Mouse (Mus musculus) E14TG2a.4 (cell line): ENCODE measurements at regions not wholly inside any gene's neighbourhood (a gene's known extent, or its start where the extent isn't known, plus 50 kb on each side); places are given as distances from the start of the nearest gene placed in this dataset.
"Not testable (repeated sequence)": the region's sequence is repeated elsewhere in the genome, so short reads cannot be mapped to it uniquely, and the experiment has no call there.

ENCODE experiments used
- H3K27me3 ChIP-seq: 2 replicates; pipeline ENCODE4 v1.6.1; 2014; ENCODE audit warnings: low read length, control low read depth; ENCODE audit not compliant: insufficient read depth
- H3K36me3 ChIP-seq: 2 replicates; pipeline ENCODE4 v1.6.1; 2014; ENCODE audit warnings: low read length, control low read depth; ENCODE audit not compliant: insufficient read depth
- H3K4me1 ChIP-seq: replicated peaks from 2 replicates; pipeline ENCODE4 v1.6.1; 2014; ENCODE audit warnings: low read depth, low read length, control low read depth
- H3K4me3 ChIP-seq: replicated peaks from 2 replicates; pipeline ENCODE4 v1.5.1; 2014; ENCODE audit warnings: mild to moderate bottlenecking, low read length
- H3K9me3 ChIP-seq: 2 replicates; pipeline ENCODE4 v1.6.1; 2014; ENCODE audit warnings: low read length, control low read depth
- CTCF ChIP-seq: conservative IDR thresholded peaks from 2 replicates; pipeline ENCODE4 v1.5.1; 2014; ENCODE audit warnings: low read length
- NANOG ChIP-seq: IDR thresholded peaks from 2 replicates; pipeline ENCODE4 v1.6.1; 2014; ENCODE audit warnings: borderline replicate concordance, low read length, mixed read lengths
- POU5F1 ChIP-seq: IDR thresholded peaks from 2 replicates; pipeline ENCODE4 v1.6.1; 2014; ENCODE audit warnings: low read length, borderline replicate concordance

GRCm38 (mm10) chr14:36283825-36284414 is 189.2 kb downstream of the 4930474N05Rik start:
- Histone ChIP-seq H3K36me3 (no peaks in the 10 kb centered on the region), H3K4me3 (no peak overlapping the region), H3K27me3 (no peaks in the 10 kb centered on the region), H3K4me1 (no peaks in the 10 kb centered on the region), H3K9me3 (no peaks in the 10 kb centered on the region)
- no peak for TF ChIP-seq POU5F1
- no peak for TF ChIP-seq NANOG
- no peak for TF ChIP-seq CTCF

GRCm38 (mm10) chr14:36288697-36289286 is 194.1 kb downstream of the 4930474N05Rik start:
- no peaks in the 10 kb centered on the region for H3K27me3 ChIP-seq
- TF ChIP-seq POU5F1: no peak
- TF ChIP-seq NANOG: no peak
- no peak for TF ChIP-seq CTCF
- no peak overlapping the region for H3K4me3 ChIP-seq
- H3K4me1 ChIP-seq: no peaks in the 10 kb centered on the region
- no peaks in the 10 kb centered on the region for H3K9me3 ChIP-seq
- no peaks in the 10 kb centered on the region for H3K36me3 ChIP-seq

GRCm38 (mm10) chr14:36310324-36310723 is 215.6 kb downstream of the 4930474N05Rik start:
- Histone ChIP-seq H3K27me3 (no peaks in the 10 kb centered on the region), H3K9me3 (no peaks in the 10 kb centered on the region), H3K4me1 (no peaks in the 10 kb centered on the region), H3K4me3 (no peak overlapping the region), H3K36me3 (no peaks in the 10 kb centered on the region)
- TF ChIP-seq CTCF (no peak), POU5F1 (no peak), NANOG (no peak)

- H3K36me3 ChIP-seq, H3K9me3 ChIP-seq, H3K27me3 ChIP-seq, H3K4me3 ChIP-seq, H3K4me1 ChIP-seq: not testable (repeated sequence)
Observed at GRCm38 (mm10) chr14:36314673-36315072, 220.0 kb downstream of the 4930474N05Rik start.

- no peaks in the 10 kb centered on the region for H3K36me3 ChIP-seq
- H3K4me3 ChIP-seq: no peak overlapping the region
- no peaks in the 10 kb centered on the region for H3K4me1 ChIP-seq
- no peaks in the 10 kb centered on the region for H3K9me3 ChIP-seq
- TF ChIP-seq NANOG (no peak), POU5F1 (no peak), CTCF (no peak)
- no peaks in the 10 kb centered on the region for H3K27me3 ChIP-seq
Observed at GRCm38 (mm10) chr14:36316418-36317111, 221.8 kb downstream of the 4930474N05Rik start.

GRCm38 (mm10) chr14:36328258-36328891 is 233.7 kb downstream of the 4930474N05Rik start:
- H3K4me3 ChIP-seq: no peak overlapping the region
- no peaks in the 10 kb centered on the region for H3K9me3 ChIP-seq
- TF ChIP-seq POU5F1: no peak
- no peak for TF ChIP-seq CTCF
- TF ChIP-seq NANOG: no peak
- no peaks in the 10 kb centered on the region for H3K27me3 ChIP-seq
- no peaks in the 10 kb centered on the region for H3K36me3 ChIP-seq
- no peaks in the 10 kb centered on the region for H3K4me1 ChIP-seq

GRCm38 (mm10) chr14:36340832-36341231 is 246.1 kb downstream of the 4930474N05Rik start:
- no peak overlapping the region for H3K4me3 ChIP-seq
- no peaks in the 10 kb centered on the region for H3K4me1 ChIP-seq
- H3K36me3 ChIP-seq: no peaks in the 10 kb centered on the region
- H3K9me3 ChIP-seq: no peaks in the 10 kb centered on the region
- TF ChIP-seq POU5F1 (no peak), NANOG (no peak), CTCF (no peak)
- no peaks in the 10 kb centered on the region for H3K27me3 ChIP-seq
